Mouse (Mus musculus) urinary bladder, postnatal 25 days (tissue): Measurements from ENCODE around the gene Mc3r.

Source experiments
- DNase-seq: peaks from one replicate; pipeline ENCODE4 v3.0.0; 2022; ENCODE audit warnings: low spot score

Mc3r gene

GRCm38 (mm10) chr2:172248106-172248764 is at the start of gene Mc3r:
Gene Mc3r, plus strand, starts transcription at chr2:172248492.
- no peak for DNase-seq

GRCm38 (mm10) chr2:172201998-172202780 is 46.1 kb upstream of the Mc3r start:
- DNase-seq, result no peak

GRCm38 (mm10) chr2:172207003-172207402 is 41.3 kb upstream of the Mc3r start:
- DNase-seq, result peak; percentile 76

GRCm38 (mm10) chr2:172213480-172213879 is 34.8 kb upstream of the Mc3r start:
- no peak for DNase-seq

- no peak for DNase-seq
Measured at GRCm38 (mm10) chr2:172214336-172214735, 34.0 kb upstream of the Mc3r start.

GRCm38 (mm10) chr2:172215508-172216162 is 32.7 kb upstream of the Mc3r start:
- DNase-seq, result peak; percentile 36

GRCm38 (mm10) chr2:172216163-172216915 is 32.0 kb upstream of the Mc3r start:
- DNase-seq, result no peak

- DNase-seq, result no peak
Measured at GRCm38 (mm10) chr2:172217886-172218285, 30.4 kb upstream of the Mc3r start.

- no peak for DNase-seq
Measured at GRCm38 (mm10) chr2:172219186-172219585, 29.1 kb upstream of the Mc3r start.

GRCm38 (mm10) chr2:172221656-172222393 is 26.5 kb upstream of the Mc3r start:
- peak; percentile 63 for DNase-seq

GRCm38 (mm10) chr2:172222394-172222785 is 25.9 kb upstream of the Mc3r start:
- no peak for DNase-seq

- DNase-seq, result no peak
Measured at GRCm38 (mm10) chr2:172222891-172223290, 25.4 kb upstream of the Mc3r start.

GRCm38 (mm10) chr2:172223451-172224200 is 24.7 kb upstream of the Mc3r start:
- DNase-seq, result no peak

- DNase-seq, result no peak
Measured at GRCm38 (mm10) chr2:172226945-172227344, 21.3 kb upstream of the Mc3r start.

- no peak for DNase-seq
Measured at GRCm38 (mm10) chr2:172227808-172228207, 20.5 kb upstream of the Mc3r start.

- no peak for DNase-seq
Measured at GRCm38 (mm10) chr2:172229190-172229589, 19.1 kb upstream of the Mc3r start.

- DNase-seq, result no peak
Measured at GRCm38 (mm10) chr2:172230126-172230525, 18.2 kb upstream of the Mc3r start.

GRCm38 (mm10) chr2:172238220-172238619 is 10.1 kb upstream of the Mc3r start:
- DNase-seq, result no peak

- DNase-seq, result peak; percentile 44
Measured at GRCm38 (mm10) chr2:172241031-172241430, 7.3 kb upstream of the Mc3r start.

GRCm38 (mm10) chr2:172245497-172245896 is 2.8 kb upstream of the Mc3r start:
- no peak for DNase-seq

- no peak for DNase-seq
Measured at GRCm38 (mm10) chr2:172249336-172249735, 1.0 kb downstream of the Mc3r start.
